Mouse (Mus musculus): ENCODE data around the gene Ank3. TPM values are rescaled to one million over a fixed set of nuclear protein-coding genes. Genes with fewer than 3 reads are reported as not detected.

Ank3 gene
- polyA plus RNA-seq, 1 experiment = 159 TPM

GRCm38 (mm10) chr10:69793079-69793478 lies 394.5 kb downstream of the Ank3 start:
- peak in 1 of 2 experiments; percentile 81 for DNase-seq (ENCODE audit: extremely low spot score in 1 of 2, low spot score in 1 of 2)

GRCm38 (mm10) chr10:69795656-69796055 lies 397.1 kb downstream of the Ank3 start:
- no peak for DNase-seq (ENCODE audit: extremely low spot score in 1 of 2, low spot score in 1 of 2)

- peak in 1 of 2 experiments; percentile 27 for DNase-seq (ENCODE audit: extremely low spot score in 1 of 2, low spot score in 1 of 2)
Measured at GRCm38 (mm10) chr10:69796421-69796886, 397.9 kb downstream of the Ank3 start.

- DNase-seq (ENCODE audit: extremely low spot score in 1 of 2, low spot score in 1 of 2) = peak; percentile 69 to 87
Measured at GRCm38 (mm10) chr10:69803135-69803756, 404.7 kb downstream of the Ank3 start.

GRCm38 (mm10) chr10:69804613-69805012 lies 406.0 kb downstream of the Ank3 start:
- DNase-seq (ENCODE audit: extremely low spot score in 1 of 2, low spot score in 1 of 2) = peak; percentile 52 to 78

- no peak for DNase-seq (ENCODE audit: extremely low spot score in 1 of 2, low spot score in 1 of 2)
Measured at GRCm38 (mm10) chr10:69810785-69811184, 412.2 kb downstream of the Ank3 start.

GRCm38 (mm10) chr10:69813823-69814522 lies 415.4 kb downstream of the Ank3 start:
- DNase-seq (ENCODE audit: extremely low spot score in 1 of 2, low spot score in 1 of 2) = no peak

- no peak for DNase-seq (ENCODE audit: extremely low spot score in 1 of 2, low spot score in 1 of 2)
Measured at GRCm38 (mm10) chr10:69821245-69821644, 422.7 kb downstream of the Ank3 start.

GRCm38 (mm10) chr10:69828770-69829169 lies 430.2 kb downstream of the Ank3 start:
- no peak for DNase-seq (ENCODE audit: extremely low spot score in 1 of 2, low spot score in 1 of 2)

GRCm38 (mm10) chr10:69829236-69829635 lies 430.7 kb downstream of the Ank3 start:
- DNase-seq (ENCODE audit: extremely low spot score in 1 of 2, low spot score in 1 of 2) = no peak

- DNase-seq (ENCODE audit: extremely low spot score in 1 of 2, low spot score in 1 of 2) = no peak
Measured at GRCm38 (mm10) chr10:69831568-69831967, 433.0 kb downstream of the Ank3 start.

- DNase-seq (ENCODE audit: extremely low spot score in 1 of 2, low spot score in 1 of 2) = no peak
Measured at GRCm38 (mm10) chr10:69832241-69832640, 433.7 kb downstream of the Ank3 start.

- DNase-seq (ENCODE audit: extremely low spot score in 1 of 2, low spot score in 1 of 2) = no peak
Measured at GRCm38 (mm10) chr10:69832822-69833221, 434.2 kb downstream of the Ank3 start.

- no peak for DNase-seq (ENCODE audit: extremely low spot score in 1 of 2, low spot score in 1 of 2)
Measured at GRCm38 (mm10) chr10:69834700-69835099, 436.1 kb downstream of the Ank3 start.

- DNase-seq (ENCODE audit: extremely low spot score in 1 of 2, low spot score in 1 of 2) = peak in 1 of 2 experiments; percentile 76
Measured at GRCm38 (mm10) chr10:69845749-69846148, 447.2 kb downstream of the Ank3 start.

GRCm38 (mm10) chr10:69852366-69853091 lies 454.0 kb downstream of the Ank3 start:
- no peak for DNase-seq (ENCODE audit: extremely low spot score in 1 of 2, low spot score in 1 of 2)

- peak; percentile 37 to 68 for DNase-seq (ENCODE audit: extremely low spot score in 1 of 2, low spot score in 1 of 2)
Measured at GRCm38 (mm10) chr10:69854587-69855185, 456.1 kb downstream of the Ank3 start.

GRCm38 (mm10) chr10:69858011-69858410 lies 459.4 kb downstream of the Ank3 start:
- no peak for DNase-seq (ENCODE audit: extremely low spot score in 1 of 2, low spot score in 1 of 2)

- DNase-seq (ENCODE audit: extremely low spot score in 1 of 2, low spot score in 1 of 2) = peak; percentile 76 to 82
Measured at GRCm38 (mm10) chr10:69858897-69859605, 460.5 kb downstream of the Ank3 start.

- no peak for DNase-seq (ENCODE audit: extremely low spot score in 1 of 2, low spot score in 1 of 2)
Measured at GRCm38 (mm10) chr10:69859848-69860479, 461.4 kb downstream of the Ank3 start.

All from frontal cortex, adult 2 months (tissue).